Comparison of ENCODE assay signal across 8 mouse cellular contexts in genomic region chr10:80133226-80133849, GRCm38 (mm10). TPM values are rescaled to one million over a fixed set of nuclear protein-coding genes. Genes with fewer than 3 reads are reported as not detected.
A peak's percentile ranks its signal among the peaks of the same experiment; 100 is the strongest.
DNase-seq lines count a peak whose midpoint lies in the region; ATAC-seq and TF ChIP-seq lines count a peak whose summit lies in the region.

No protein-coding gene starts in this region.

- no peaks in the 10 kb centered on the region for H3K79me2 ChIP-seq in heart, adult 2 months (replicated peaks; ENCODE audit: control insufficient read depth, insufficient read depth, low read length)

- TF ChIP-seq EP300 in heart, adult 2 months (IDR thresholded peaks at IDR 0.05; ENCODE audit: insufficient read depth, low read depth, low read length): no peak

- H3K9me3 ChIP-seq in heart, embryonic 12.5 days (replicated peaks): 0 out of 2 replicates have a peak, but pooled peaks cover 4% of the 10 kb centered on the region

- H3K9ac ChIP-seq in heart, adult 2 months (ENCODE audit: low read depth, low read length): no peak overlapping the region
- no peak overlapping the region for H3K9ac ChIP-seq in heart, embryonic 12.5 days

- WGBS in heart, adult 2 months: 41% methylated on average over 8 of the region's 8 CpGs
- WGBS in heart, embryonic 12.5 days: 71% methylated on average over 8 of the region's 8 CpGs
- WGBS in spleen, adult 2 months: 50% methylated on average over 8 of the region's 8 CpGs

- DNase-seq in heart, adult 2 months: peak in 1 of 2 experiments; percentile 78
- no peak for DNase-seq in spleen, adult 2 months (ENCODE audit: low read depth in 1 of 2, low spot score in 2 of 2)
- no peak for DNase-seq in spleen, postnatal 4 days (ENCODE audit: low spot score in 2 of 2)
- peak; percentile 55 for DNase-seq in gastrocnemius, postnatal 10 days
- DNase-seq in urinary bladder, postnatal 4 days (ENCODE audit: low spot score in 2 of 2): no peak

- peaks cover 2% of the 10 kb centered on the region; the same call in 1 of the 2 replicates for H3K4me1 ChIP-seq in heart, adult 2 months (ENCODE audit: control insufficient read depth, insufficient read depth, low read length)
- peaks cover 47% of the 10 kb centered on the region for H3K4me1 ChIP-seq in heart, embryonic 12.5 days (replicated peaks)
- H3K4me1 ChIP-seq in spleen, adult 2 months (ENCODE audit: control insufficient read depth, insufficient read depth, insufficient read length): peaks cover 7% of the 10 kb centered on the region; the same call in 1 of the 2 replicates

- no peaks in the 10 kb centered on the region for H3K27me3 ChIP-seq in heart, adult 2 months (ENCODE audit: control insufficient read depth, insufficient read depth, low read length)
- H3K27me3 ChIP-seq in heart, embryonic 12.5 days (replicated peaks): peaks cover 41% of the 10 kb centered on the region
- peaks cover 3% of the 10 kb centered on the region; the same call in 1 of the 2 replicates for H3K27me3 ChIP-seq in spleen, adult 2 months (ENCODE audit: control insufficient read depth, insufficient read depth, low read length)

- no peak overlapping the region; the same call in none of the 2 replicates for H3K27ac ChIP-seq in heart, adult 2 months
- H3K27ac ChIP-seq in heart, embryonic 12.5 days (ENCODE audit: poor library complexity, severe bottlenecking): no peak overlapping the region
- H3K27ac ChIP-seq in spleen, adult 2 months (ENCODE audit: insufficient read depth, low read length): peak overlapping the region; percentile 35

- TF ChIP-seq POLR2A in heart, adult 2 months (IDR thresholded peaks at IDR 0.05; ENCODE audit: insufficient read depth, low read depth, low read length): no peak
- TF ChIP-seq POLR2A in spleen, adult 2 months (IDR thresholded peaks at IDR 0.05; ENCODE audit: low read depth, low read length): no peak

- H3K4me3 ChIP-seq in heart, adult 2 months: no peak overlapping the region
- H3K4me3 ChIP-seq in heart, embryonic 12.5 days: no peak overlapping the region
- no peak overlapping the region for H3K4me3 ChIP-seq in spleen, adult 2 months (ENCODE audit: extremely low read depth, insufficient read depth, insufficient read length)

- intact Hi-C loops in heart, adult 2 months (cut with DNase I): loop anchor here (1.0 kb wide), 1 partner anchor 15 kb away; no protein-coding TSS in a partner anchor

- ATAC-seq in heart, embryonic 12.5 days (ENCODE audit: insufficient number of reproducible peaks, low FRiP score): no peak
- peak; percentile 38 for ATAC-seq in neutrophil, adult 5-6 weeks (ENCODE audit: extremely low read depth, insufficient number of reproducible peaks, low FRiP score, poor library complexity, severe bottlenecking)
- ATAC-seq in frontal cortex, adult (ENCODE audit: low TSS enrichment): no peak

- peak; percentile 59 for TF ChIP-seq CTCF in heart, adult 2 months (IDR thresholded peaks at IDR 0.05)
- TF ChIP-seq CTCF in spleen, adult 2 months (IDR thresholded peaks at IDR 0.05; ENCODE audit: extremely low read depth, insufficient read depth, insufficient read length, insufficient replicate concordance): no peak

- H3K36me3 ChIP-seq in heart, adult 2 months (ENCODE audit: control insufficient read depth, insufficient read depth, low read length): no peaks in the 10 kb centered on the region
- H3K36me3 ChIP-seq in heart, embryonic 12.5 days: peaks cover 48% of the 10 kb centered on the region
- H3K36me3 ChIP-seq in spleen, adult 2 months (ENCODE audit: control insufficient read depth, insufficient read depth, low read length): peaks cover 26% of the 10 kb centered on the region

- H3K4me2 ChIP-seq in heart, embryonic 12.5 days: no peak overlapping the region

RNA-seq across cellular contexts. Expression of gene Atp5d, which starts 5.1 kb away (rescaled TPM):
- total RNA-seq in heart, adult 2 months (2021): 1,000 to 10,000 TPM; 1,015 to 1,150 TPM
- 1,139 and 1,938 TPM in 2 replicates for polyA plus RNA-seq in heart, adult 2 months (2012; rRNA removed)
- 827 and 861 TPM in 2 replicates for polyA plus RNA-seq in heart, embryonic 12.5 days (2016; fragmentation: Nextera tagmentation; extraction: Ambion mirVana)
- 592 and 782 TPM in 2 replicates for polyA plus RNA-seq in spleen, adult 2 months (2012; rRNA removed)
- total RNA-seq in gastrocnemius, postnatal 10 days (2021): 100 to 1,000 TPM; 576 to 659 TPM
- total RNA-seq in neutrophil, adult 5-6 weeks (2017): 34.4 and 38.6 TPM in 2 replicates

RNA-seq across cellular contexts. Expression of gene Cbarp, which starts 7.3 kb away (rescaled TPM):
- 1 to 10 TPM; 3.9 to 4.9 TPM for total RNA-seq in heart, adult 2 months (2021)
- polyA plus RNA-seq in heart, adult 2 months (2012; rRNA removed): 3.0 and 4.3 TPM in 2 replicates
- 1.7 and 3.6 TPM in 2 replicates for polyA plus RNA-seq in heart, embryonic 12.5 days (2016; fragmentation: Nextera tagmentation; extraction: Ambion mirVana)
- polyA plus RNA-seq in spleen, adult 2 months (2012; rRNA removed): 11.9 and 13.4 TPM in 2 replicates
- 1 to 10 TPM; 2.3 to 3.2 TPM for total RNA-seq in gastrocnemius, postnatal 10 days (2021)
- total RNA-seq in neutrophil, adult 5-6 weeks (2017): 0.98 and 1.6 TPM in 2 replicates

RNA-seq across cellular contexts. Expression of gene Midn, which starts 14.7 kb away (rescaled TPM):
- total RNA-seq in heart, adult 2 months (2021): 100 to 1,000 TPM in 1 of 2 experiments, 10 to 100 TPM in 1; 96.2 to 102 TPM
- polyA plus RNA-seq in heart, adult 2 months (2012; rRNA removed): 50.1 and 74.5 TPM in 2 replicates
- polyA plus RNA-seq in heart, embryonic 12.5 days (2016; fragmentation: Nextera tagmentation; extraction: Ambion mirVana): 25.9 and 28.9 TPM in 2 replicates
- polyA plus RNA-seq in spleen, adult 2 months (2012; rRNA removed): 128 and 157 TPM in 2 replicates
- total RNA-seq in gastrocnemius, postnatal 10 days (2021): 10 to 100 TPM; 34.3 to 62.7 TPM
- total RNA-seq in neutrophil, adult 5-6 weeks (2017): 126 and 143 TPM in 2 replicates

RNA-seq across cellular contexts. Expression of gene Stk11, which starts 17.7 kb away (rescaled TPM):
- total RNA-seq in heart, adult 2 months (2021): 100 to 1,000 TPM; 140 to 161 TPM
- polyA plus RNA-seq in heart, adult 2 months (2012; rRNA removed): 127 and 144 TPM in 2 replicates
- 10.8 and 13.8 TPM in 2 replicates for polyA plus RNA-seq in heart, embryonic 12.5 days (2016; fragmentation: Nextera tagmentation; extraction: Ambion mirVana)
- 120 and 144 TPM in 2 replicates for polyA plus RNA-seq in spleen, adult 2 months (2012; rRNA removed)
- 100 to 1,000 TPM; 105 to 110 TPM for total RNA-seq in gastrocnemius, postnatal 10 days (2021)
- 229 and 235 TPM in 2 replicates for total RNA-seq in neutrophil, adult 5-6 weeks (2017)

RNA-seq across cellular contexts. Expression of gene Sbno2, which starts 28.0 kb away (rescaled TPM):
- 10 to 100 TPM; 10.6 to 11.2 TPM for total RNA-seq in heart, adult 2 months (2021)
- 16.9 and 18.0 TPM in 2 replicates for polyA plus RNA-seq in heart, adult 2 months (2012; rRNA removed)
- polyA plus RNA-seq in heart, embryonic 12.5 days (2016; fragmentation: Nextera tagmentation; extraction: Ambion mirVana): 13.0 and 14.6 TPM in 2 replicates
- 95.0 and 122 TPM in 2 replicates for polyA plus RNA-seq in spleen, adult 2 months (2012; rRNA removed)
- 10 to 100 TPM in 1 of 2 experiments, 1 to 10 TPM in 1; 7.7 to 11.6 TPM for total RNA-seq in gastrocnemius, postnatal 10 days (2021)
- 232 and 238 TPM in 2 replicates for total RNA-seq in neutrophil, adult 5-6 weeks (2017)

Comparison
In these comparisons a context has a peak if more than half of its experiments do, and no peak if none do; other contexts are left out.
1. RNA of gene Atp5d, which starts 5.1 kb away (total RNA-seq): 1,015 to 1,150 TPM in heart, adult 2 months and 576 to 659 TPM in gastrocnemius, postnatal 10 days; 34.4 to 38.6 TPM in neutrophil, adult 5-6 weeks; every median in the first group is over 10 times any median in the second.